Mouse (Mus musculus): ENCODE measurements around the gene Ntn1.

DNA sequence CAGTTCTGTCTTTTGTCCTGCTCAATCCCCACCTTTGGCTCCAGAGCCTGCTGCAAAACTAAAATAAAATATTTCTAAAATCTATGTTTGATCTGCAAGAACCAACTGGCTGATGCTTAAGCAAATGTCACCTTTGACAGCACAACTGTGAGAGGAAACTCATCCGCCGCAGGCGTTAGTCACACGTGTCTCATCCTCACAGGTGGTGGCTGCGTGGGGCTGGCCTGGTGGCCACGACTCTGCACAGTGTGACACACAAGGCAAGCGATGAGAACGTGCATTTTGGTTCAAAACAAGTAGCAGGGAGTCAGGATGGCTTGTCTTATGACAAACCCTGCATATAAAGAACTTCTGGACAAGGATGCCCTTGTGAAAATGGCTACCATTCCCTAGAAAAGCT is 201.5 kb downstream of the Ntn1 start:
- no peak for TF ChIP-seq POLR2A (IDR thresholded peaks at IDR 0.05; ENCODE audit: low read depth, low read length)
- no peak for TF ChIP-seq CTCF (IDR thresholded peaks at IDR 0.05; ENCODE audit: extremely low read depth, insufficient read length, insufficient replicate concordance, low read depth, low read length)

Measured in small intestine, adult 2 months (tissue).